Mouse (Mus musculus): ENCODE measurements at regions not wholly inside any gene's neighbourhood (a gene's known extent, or its start where the extent isn't known, plus 50 kb on each side); places are given as distances from the start of the nearest gene placed in this dataset.

GRCm38 (mm10) chr17:45949141-45949540, 83.0 kb downstream of the Vegfa start:
- Histone ChIP-seq H3K27me3 (replicated peaks; ENCODE audit: control insufficient read depth, insufficient read depth, low read length) (no peaks in the 10 kb centered on the region), H3K9ac (replicated peaks; ENCODE audit: low read depth, low read length) (no peak overlapping the region), H3K27ac (ENCODE audit: low read length) (no peak overlapping the region), H3K4me2 (ENCODE audit: low read length) (no peak overlapping the region), H3K4me3 (replicated peaks; ENCODE audit: low read length) (no peak overlapping the region), H3K4me1 (replicated peaks; ENCODE audit: control insufficient read depth, insufficient read depth, low read length) (no peaks in the 10 kb centered on the region), H3K36me3 (ENCODE audit: control insufficient read depth, insufficient read depth) (no peaks in the 10 kb centered on the region), H3K9me3 (ENCODE audit: control insufficient read depth, low read length) (no peaks in the 10 kb centered on the region)
- 94% methylated on average over 6 of the region's 6 CpGs for WGBS
- no peak for ATAC-seq

- ATAC-seq, result no peak
- Histone ChIP-seq H3K36me3 (ENCODE audit: control insufficient read depth, insufficient read depth) (no peaks in the 10 kb centered on the region), H3K4me1 (replicated peaks; ENCODE audit: control insufficient read depth, insufficient read depth, low read length) (no peaks in the 10 kb centered on the region), H3K9ac (replicated peaks; ENCODE audit: low read depth, low read length) (no peak overlapping the region), H3K27ac (ENCODE audit: low read length) (no peak overlapping the region), H3K27me3 (replicated peaks; ENCODE audit: control insufficient read depth, insufficient read depth, low read length) (no peaks in the 10 kb centered on the region), H3K4me3 (replicated peaks; ENCODE audit: low read length) (no peak overlapping the region), H3K4me2 (ENCODE audit: low read length) (no peak overlapping the region), H3K9me3 (ENCODE audit: control insufficient read depth, low read length) (no peaks in the 10 kb centered on the region)
- WGBS, result 82% methylated on average over 5 of the region's 5 CpGs
Observed at GRCm38 (mm10) chr17:45948314-45948935, 83.7 kb downstream of the Vegfa start.

- Histone ChIP-seq H3K4me2 (ENCODE audit: low read length) (no peak overlapping the region), H3K9ac (replicated peaks; ENCODE audit: low read depth, low read length) (no peak overlapping the region), H3K36me3 (ENCODE audit: control insufficient read depth, insufficient read depth) (no peaks in the 10 kb centered on the region), H3K27me3 (replicated peaks; ENCODE audit: control insufficient read depth, insufficient read depth, low read length) (no peaks in the 10 kb centered on the region), H3K9me3 (ENCODE audit: control insufficient read depth, low read length) (no peaks in the 10 kb centered on the region), H3K27ac (ENCODE audit: low read length) (no peak overlapping the region), H3K4me3 (replicated peaks; ENCODE audit: low read length) (no peak overlapping the region), H3K4me1 (replicated peaks; ENCODE audit: control insufficient read depth, insufficient read depth, low read length) (no peaks in the 10 kb centered on the region)
- no peak for ATAC-seq
- WGBS, result 86% methylated on average over 3 of the region's 3 CpGs
Observed at GRCm38 (mm10) chr17:45945005-45945404, 87.2 kb downstream of the Vegfa start.

- Histone ChIP-seq H3K4me3 (replicated peaks; ENCODE audit: low read length) (no peak overlapping the region), H3K9ac (replicated peaks; ENCODE audit: low read depth, low read length) (no peak overlapping the region), H3K9me3 (ENCODE audit: control insufficient read depth, low read length) (no peaks in the 10 kb centered on the region), H3K27ac (ENCODE audit: low read length) (no peak overlapping the region), H3K27me3 (replicated peaks; ENCODE audit: control insufficient read depth, insufficient read depth, low read length) (no peaks in the 10 kb centered on the region), H3K4me2 (ENCODE audit: low read length) (no peak overlapping the region), H3K4me1 (replicated peaks; ENCODE audit: control insufficient read depth, insufficient read depth, low read length) (no peaks in the 10 kb centered on the region), H3K36me3 (ENCODE audit: control insufficient read depth, insufficient read depth) (no peaks in the 10 kb centered on the region)
- WGBS, result 79% methylated on average over 6 of the region's 6 CpGs
- no peak for ATAC-seq
Observed at GRCm38 (mm10) chr17:45943244-45943643, 88.9 kb downstream of the Vegfa start.

GRCm38 (mm10) chr17:45941890-45942375, 90.2 kb downstream of the Vegfa start:
- Histone ChIP-seq H3K27ac (ENCODE audit: low read length) (no peak overlapping the region), H3K36me3 (ENCODE audit: control insufficient read depth, insufficient read depth) (no peaks in the 10 kb centered on the region), H3K9ac (replicated peaks; ENCODE audit: low read depth, low read length) (no peak overlapping the region), H3K4me3 (replicated peaks; ENCODE audit: low read length) (no peak overlapping the region), H3K9me3 (ENCODE audit: control insufficient read depth, low read length) (no peaks in the 10 kb centered on the region), H3K27me3 (replicated peaks; ENCODE audit: control insufficient read depth, insufficient read depth, low read length) (no peaks in the 10 kb centered on the region), H3K4me1 (replicated peaks; ENCODE audit: control insufficient read depth, insufficient read depth, low read length) (no peaks in the 10 kb centered on the region), H3K4me2 (ENCODE audit: low read length) (no peak overlapping the region)
- 20% methylated on average over 4 of the region's 4 CpGs for WGBS
- no peak for ATAC-seq

- no peak overlapping the region for H3K9ac ChIP-seq (replicated peaks; ENCODE audit: low read depth, low read length)
- no peaks in the 10 kb centered on the region for H3K27me3 ChIP-seq (replicated peaks; ENCODE audit: control insufficient read depth, insufficient read depth, low read length)
- no peak overlapping the region for H3K27ac ChIP-seq (ENCODE audit: low read length)
- no peak for ATAC-seq
- no peak overlapping the region for H3K4me2 ChIP-seq (ENCODE audit: low read length)
- H3K9me3 ChIP-seq (ENCODE audit: control insufficient read depth, low read length), result no peaks in the 10 kb centered on the region
- no peaks in the 10 kb centered on the region for H3K36me3 ChIP-seq (ENCODE audit: control insufficient read depth, insufficient read depth)
- no peaks in the 10 kb centered on the region for H3K4me1 ChIP-seq (replicated peaks; ENCODE audit: control insufficient read depth, insufficient read depth, low read length)
- 89% methylated on average over 16 of the region's 16 CpGs for WGBS
- H3K4me3 ChIP-seq (replicated peaks; ENCODE audit: low read length), result no peak overlapping the region
Observed at GRCm38 (mm10) chr17:45940121-45940813, 91.9 kb downstream of the Vegfa start.

- Histone ChIP-seq H3K36me3 (ENCODE audit: control insufficient read depth, insufficient read depth) (no peaks in the 10 kb centered on the region), H3K27ac (ENCODE audit: low read length) (no peak overlapping the region), H3K9ac (replicated peaks; ENCODE audit: low read depth, low read length) (no peak overlapping the region), H3K9me3 (ENCODE audit: control insufficient read depth, low read length) (no peaks in the 10 kb centered on the region), H3K27me3 (replicated peaks; ENCODE audit: control insufficient read depth, insufficient read depth, low read length) (no peaks in the 10 kb centered on the region), H3K4me2 (ENCODE audit: low read length) (no peak overlapping the region), H3K4me3 (replicated peaks; ENCODE audit: low read length) (no peak overlapping the region), H3K4me1 (replicated peaks; ENCODE audit: control insufficient read depth, insufficient read depth, low read length) (no peaks in the 10 kb centered on the region)
- 18% methylated on average over 1 of the region's 1 CpGs for WGBS
- ATAC-seq, result no peak
Observed at GRCm38 (mm10) chr17:45938284-45938683, 93.9 kb downstream of the Vegfa start.

GRCm38 (mm10) chr17:45936577-45936976, 95.6 kb downstream of the Vegfa start:
- no peaks in the 10 kb centered on the region for H3K4me1 ChIP-seq (replicated peaks; ENCODE audit: control insufficient read depth, insufficient read depth, low read length)
- H3K27me3 ChIP-seq (replicated peaks; ENCODE audit: control insufficient read depth, insufficient read depth, low read length), result no peaks in the 10 kb centered on the region
- H3K4me3 ChIP-seq (replicated peaks; ENCODE audit: low read length), result no peak overlapping the region
- no peak overlapping the region for H3K4me2 ChIP-seq (ENCODE audit: low read length)
- no peak overlapping the region for H3K27ac ChIP-seq (ENCODE audit: low read length)
- H3K9me3 ChIP-seq (ENCODE audit: control insufficient read depth, low read length), result no peaks in the 10 kb centered on the region
- WGBS, result 14% methylated on average over 12 of the region's 12 CpGs
- H3K36me3 ChIP-seq (ENCODE audit: control insufficient read depth, insufficient read depth), result no peaks in the 10 kb centered on the region
- H3K9ac ChIP-seq (replicated peaks; ENCODE audit: low read depth, low read length), result no peak overlapping the region
- no peak for ATAC-seq

GRCm38 (mm10) chr17:45935291-45935690, 96.9 kb downstream of the Vegfa start:
- Histone ChIP-seq H3K9me3 (ENCODE audit: control insufficient read depth, low read length) (no peaks in the 10 kb centered on the region), H3K4me1 (replicated peaks; ENCODE audit: control insufficient read depth, insufficient read depth, low read length) (no peaks in the 10 kb centered on the region), H3K36me3 (ENCODE audit: control insufficient read depth, insufficient read depth) (no peaks in the 10 kb centered on the region), H3K4me3 (replicated peaks; ENCODE audit: low read length) (no peak overlapping the region), H3K4me2 (ENCODE audit: low read length) (no peak overlapping the region), H3K9ac (replicated peaks; ENCODE audit: low read depth, low read length) (no peak overlapping the region), H3K27me3 (replicated peaks; ENCODE audit: control insufficient read depth, insufficient read depth, low read length) (no peaks in the 10 kb centered on the region), H3K27ac (ENCODE audit: low read length) (no peak overlapping the region)
- 79% methylated on average over 4 of the region's 4 CpGs for WGBS
- no peak for ATAC-seq
